Comparison of ENCODE assay signal across 8 mouse cellular contexts in the genomic region with DNA sequence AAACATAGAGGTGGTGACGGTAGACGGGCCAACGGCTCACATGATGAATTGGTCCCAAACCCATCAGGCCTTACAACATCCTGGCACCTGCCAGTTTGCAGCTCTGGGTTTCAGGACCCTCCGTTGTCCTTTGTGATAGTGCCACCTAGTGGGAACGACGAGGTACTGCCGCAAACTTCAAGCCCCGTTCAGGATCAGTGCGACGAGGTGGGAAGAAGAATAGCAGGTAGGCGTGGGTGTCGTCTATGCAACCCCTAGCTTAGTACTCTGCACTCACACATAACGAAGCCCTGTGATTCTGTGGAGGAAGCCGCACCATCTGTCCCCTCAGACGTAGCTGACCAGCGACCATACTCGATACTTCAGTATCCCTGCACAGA. TPM values are rescaled to one million over a fixed set of nuclear protein-coding genes. Genes with fewer than 3 reads are reported as not detected.
DNase-seq lines count a peak whose midpoint lies in the region; ATAC-seq lines count a peak whose summit lies in the region.

No protein-coding gene starts in this region.

- WGBS in heart, embryonic 11.5 days (ENCODE audit: insufficient replicate concordance) = 3% methylated on average over 17 of the region's 17 CpGs
- WGBS in kidney, embryonic 15.5 days = under 1% methylated on average over 17 of the region's 17 CpGs

- H3K27me3 ChIP-seq in erythroblast, embryonic 14.5 days (ENCODE audit: control insufficient read depth) = no peaks in the 10 kb centered on the region
- H3K27me3 ChIP-seq in heart, embryonic 11.5 days (ENCODE audit: control insufficient read depth, insufficient read depth, low read length) = no peaks in the 10 kb centered on the region
- no peaks in the 10 kb centered on the region for H3K27me3 ChIP-seq in kidney, embryonic 15.5 days

- peak; percentile 92 for DNase-seq in CD4-positive helper T cell, adult 2 months (ENCODE audit: low read depth, low spot score)
- DNase-seq in brain, embryonic 18.5 days (ENCODE audit: low read depth, low spot score) = peak; percentile 70
- peak; percentile 81 for DNase-seq in liver
- DNase-seq in monocyte, adult 2 months (ENCODE audit: low read depth in 1 of 2, low spot score in 2 of 2) = peak; percentile 48 to 68
- DNase-seq in spleen, postnatal 14 days (ENCODE audit: low spot score in 2 of 2) = peak; percentile 66 to 79

- peak overlapping the region; percentile 81 for H3K4me3 ChIP-seq in erythroblast, embryonic 14.5 days (replicated peaks)
- H3K4me3 ChIP-seq in heart, embryonic 11.5 days (ENCODE audit: low read depth, low read length) = peak overlapping the region; percentile 97
- H3K4me3 ChIP-seq in kidney, embryonic 15.5 days (replicated peaks) = peak overlapping the region; percentile 93

- peak; percentile 36 for ATAC-seq in heart, embryonic 11.5 days (replicated peaks; ENCODE audit: insufficient number of reproducible peaks, low FRiP score, low TSS enrichment)
- ATAC-seq in kidney, embryonic 15.5 days (replicated peaks; ENCODE audit: low FRiP score) = peak; percentile 66

- peaks cover 22% of the 10 kb centered on the region for H3K36me3 ChIP-seq in erythroblast, embryonic 14.5 days (ENCODE audit: control insufficient read depth)
- H3K36me3 ChIP-seq in heart, embryonic 11.5 days (ENCODE audit: control insufficient read depth, insufficient read depth, low read length) = peaks cover 11% of the 10 kb centered on the region
- peaks cover 22% of the 10 kb centered on the region for H3K36me3 ChIP-seq in kidney, embryonic 15.5 days

- peaks cover 39% of the 10 kb centered on the region for H3K4me1 ChIP-seq in erythroblast, embryonic 14.5 days (ENCODE audit: control insufficient read depth)
- H3K4me1 ChIP-seq in heart, embryonic 11.5 days (ENCODE audit: control insufficient read depth, insufficient read depth, low read length) = peaks cover 16% of the 10 kb centered on the region
- H3K4me1 ChIP-seq in kidney, embryonic 15.5 days = peaks cover 40% of the 10 kb centered on the region

- peak overlapping the region; percentile 92 for H3K4me2 ChIP-seq in heart, embryonic 11.5 days
- peak overlapping the region; percentile 86 for H3K4me2 ChIP-seq in kidney, embryonic 15.5 days

- H3K9me3 ChIP-seq in erythroblast, embryonic 14.5 days (ENCODE audit: control insufficient read depth, low read length) = no peaks in the 10 kb centered on the region
- H3K9me3 ChIP-seq in heart, embryonic 11.5 days (replicated peaks; ENCODE audit: control insufficient read depth, low read length) = no peaks in the 10 kb centered on the region
- no peaks in the 10 kb centered on the region for H3K9me3 ChIP-seq in kidney, embryonic 15.5 days (replicated peaks)

- peak overlapping the region; percentile 97 for H3K9ac ChIP-seq in heart, embryonic 11.5 days (ENCODE audit: low read depth, low read length)
- H3K9ac ChIP-seq in kidney, embryonic 15.5 days = peak overlapping the region; percentile 99

- H3K27ac ChIP-seq in heart, embryonic 11.5 days (ENCODE audit: low read depth, low read length) = peak overlapping the region; percentile 96
- peak overlapping the region; percentile 98 for H3K27ac ChIP-seq in kidney, embryonic 15.5 days

RNA-seq across cellular contexts. Expression of a gene that starts 0.8 kb away (rescaled TPM):
- polyA plus RNA-seq in erythroblast, embryonic 14.5 days (2012) = 0.62 and 0.69 TPM in 2 replicates
- 14.4 TPM in 2 replicates for polyA plus RNA-seq in heart, embryonic 11.5 days (2014; fragmentation: Nextera tagmentation; extraction: Ambion mirVana)
- 11.0 and 12.5 TPM in 2 replicates for polyA plus RNA-seq in kidney, embryonic 15.5 days (2015; fragmentation: Nextera tagmentation; extraction: Ambion mirVana)

RNA-seq across cellular contexts. Expression of a gene that starts 8.1 kb away (rescaled TPM):
- 0.01 TPM in 2 replicates for polyA plus RNA-seq in erythroblast, embryonic 14.5 days (2012)
- polyA plus RNA-seq in heart, embryonic 11.5 days (2014; fragmentation: Nextera tagmentation; extraction: Ambion mirVana) = 0.24 and 0.27 TPM in 2 replicates
- 0.57 and 0.75 TPM in 2 replicates for polyA plus RNA-seq in kidney, embryonic 15.5 days (2015; fragmentation: Nextera tagmentation; extraction: Ambion mirVana)

RNA-seq across cellular contexts. Expression of a gene that starts 57.8 kb away (rescaled TPM):
- polyA plus RNA-seq in erythroblast, embryonic 14.5 days (2012) = 0.41 and 0.67 TPM in 2 replicates
- 6.6 and 10.9 TPM in 2 replicates for polyA plus RNA-seq in heart, embryonic 11.5 days (2014; fragmentation: Nextera tagmentation; extraction: Ambion mirVana)
- 10.4 and 11.7 TPM in 2 replicates for polyA plus RNA-seq in kidney, embryonic 15.5 days (2015; fragmentation: Nextera tagmentation; extraction: Ambion mirVana)

RNA-seq across cellular contexts. Expression of a gene that starts 58.6 kb away (rescaled TPM):
- polyA plus RNA-seq in erythroblast, embryonic 14.5 days (2012) = 0.01 TPM in 1 of 2 replicates, not detected in the other
- 6.7 and 6.9 TPM in 2 replicates for polyA plus RNA-seq in heart, embryonic 11.5 days (2014; fragmentation: Nextera tagmentation; extraction: Ambion mirVana)
- 6.6 and 7.5 TPM in 2 replicates for polyA plus RNA-seq in kidney, embryonic 15.5 days (2015; fragmentation: Nextera tagmentation; extraction: Ambion mirVana)

Comparison
In these comparisons a context has a peak if more than half of its experiments do, and no peak if none do; other contexts are left out.
1. Peak in every context shown above with its lines: DNase-seq, ATAC-seq, H3K4me3 ChIP-seq and H3K27ac ChIP-seq.